Mouse (Mus musculus) left cerebral cortex, postnatal 14 days (tissue): Measurements from ENCODE around the gene Serhl. TPM values are rescaled to one million over a fixed set of nuclear protein-coding genes. Genes with fewer than 3 reads are reported as not detected.

Experiments
- DNase-seq, 2 experiments: peaks; one replicate each; pipeline ENCODE4 v3.0.0; 2021 to 2022; ENCODE audit warnings: low spot score in 2 of 2, mixed read lengths in 1 of 2
- intact Hi-C: fragments of 180-260 bp; cut with DNase I; formaldehyde crosslinking; loops from one replicate; pipeline ENCODE4 v1.15.1; 2025
- total RNA-seq, 2 experiments: library from RNA; stranded (reverse); gene quantifications; 2 replicates each; pipeline ENCODE4 v1.2.3; 2021

The Serhl gene
- total RNA-seq, 2 experiments from 2014 or later, result 8.9 to 9.9 TPM

DNA sequence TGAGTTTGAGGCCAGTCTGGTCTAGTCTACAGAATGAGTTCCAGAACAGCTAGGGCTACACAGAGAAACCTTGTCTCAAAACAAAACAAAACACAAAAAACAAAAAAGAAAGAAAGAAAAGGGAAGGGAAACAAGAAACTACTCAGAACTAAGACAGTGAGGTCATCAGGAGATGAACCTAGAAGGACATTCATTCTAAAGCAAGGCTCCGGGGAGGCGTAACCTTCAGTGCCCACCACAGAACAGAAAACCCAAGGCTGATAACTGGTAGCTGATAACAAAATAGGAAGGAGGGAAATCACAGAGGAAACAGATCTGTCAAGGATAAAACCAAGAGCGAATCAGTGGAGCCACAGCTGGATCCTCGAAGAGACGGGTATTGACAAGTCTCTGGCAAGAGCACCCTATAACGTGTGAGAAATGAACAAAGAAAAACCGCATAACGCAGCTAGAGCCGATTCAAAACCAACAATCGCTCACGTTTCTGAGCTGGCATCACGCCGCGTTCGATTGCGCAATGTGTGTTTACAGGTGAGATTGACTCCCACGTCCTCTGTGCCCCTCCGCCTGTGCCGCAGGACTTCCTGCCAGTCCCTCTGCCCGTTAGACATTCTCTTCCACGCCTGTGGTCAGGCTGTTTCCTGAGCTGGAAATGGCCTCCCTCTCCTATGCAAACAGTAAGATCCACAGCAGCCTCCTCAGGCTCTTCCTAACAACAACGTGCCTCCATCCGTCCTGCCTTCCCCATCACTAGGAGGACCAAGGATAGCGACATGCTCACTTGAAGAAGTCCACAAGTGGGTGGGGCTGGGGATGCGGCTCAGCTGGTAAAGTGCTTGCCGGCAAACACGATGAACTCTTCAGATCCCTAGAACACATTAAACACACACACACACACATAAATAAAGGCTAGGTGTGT is 13.4 kb upstream of the Serhl start:
- intact Hi-C loops, result no loop called here
- no peak for DNase-seq

GRCm38 (mm10) chr15:83083530-83083929 is 5.8 kb upstream of the Serhl start:
- peak; percentile 46 to 57 for DNase-seq
- intact Hi-C loops, result no loop called here

DNA sequence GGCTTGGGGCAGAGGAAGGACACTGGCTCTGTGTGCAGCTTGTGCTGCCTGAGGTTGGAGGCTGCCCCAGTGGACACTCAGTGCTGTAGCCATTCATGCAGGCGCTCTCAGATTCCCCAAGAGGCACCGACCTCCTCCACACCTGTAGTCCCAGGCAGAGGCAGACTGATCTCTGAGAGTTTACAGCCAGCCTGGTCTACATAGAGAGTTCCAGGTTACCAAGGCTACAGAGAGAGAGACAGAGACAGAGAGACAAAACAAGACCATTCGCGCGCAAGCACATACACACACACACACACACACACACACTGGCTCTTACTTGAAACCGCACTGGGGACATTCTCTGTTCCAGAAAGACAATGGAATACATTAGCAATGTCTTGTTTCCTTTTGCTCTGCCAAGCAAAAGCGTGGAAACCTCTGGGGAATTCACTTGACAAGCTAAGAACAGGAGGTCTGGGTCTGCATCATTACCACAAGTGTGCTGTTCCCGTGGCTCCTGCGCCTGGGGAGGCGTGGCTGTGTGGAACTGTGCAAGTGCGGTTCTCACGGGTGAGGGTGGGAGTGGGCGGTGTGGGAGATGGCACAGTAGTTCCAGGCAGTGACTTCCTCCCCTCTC is 5.2 kb upstream of the Serhl start:
- peak; percentile 38 to 82 for DNase-seq
- intact Hi-C loops, result no loop called here

GRCm38 (mm10) chr15:83085901-83086300 is 3.4 kb upstream of the Serhl start:
- DNase-seq, result peak; percentile 33 to 54
- intact Hi-C loops, result no loop called here

DNA sequence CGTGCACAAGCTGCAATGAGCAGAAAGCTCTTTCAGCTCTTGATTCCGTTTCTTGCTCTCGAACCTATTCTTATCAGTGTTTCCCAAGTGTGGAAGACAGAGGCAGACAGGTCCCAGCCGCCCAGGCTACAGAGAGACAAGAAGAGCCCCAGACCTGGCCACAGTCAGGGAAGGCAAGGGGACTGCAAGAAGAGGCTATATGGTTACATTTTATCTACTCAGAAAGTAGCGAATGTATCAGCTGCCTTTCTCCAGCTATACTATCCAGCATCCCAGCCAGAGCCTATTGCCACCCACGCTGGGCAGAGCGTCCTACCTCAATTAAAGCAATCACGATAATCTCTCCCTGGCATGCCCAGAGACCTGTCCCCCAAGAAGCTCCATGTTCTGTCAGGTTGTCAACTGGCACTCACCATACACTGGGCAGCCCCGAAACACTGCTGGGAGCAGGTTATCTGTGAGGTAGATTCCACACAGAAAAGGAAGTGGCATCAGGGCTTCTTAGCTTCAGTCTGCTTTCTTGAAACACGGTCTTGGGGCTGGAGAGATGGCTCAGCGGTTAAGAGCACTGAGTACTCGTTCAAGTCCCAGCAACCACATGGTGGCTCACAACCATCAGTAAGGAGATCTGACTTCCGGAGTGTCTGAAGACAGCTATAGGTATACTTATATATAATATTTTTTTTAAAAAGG is 2.5 kb upstream of the Serhl start:
- intact Hi-C loops, result no loop called here
- DNase-seq, result no peak

DNA sequence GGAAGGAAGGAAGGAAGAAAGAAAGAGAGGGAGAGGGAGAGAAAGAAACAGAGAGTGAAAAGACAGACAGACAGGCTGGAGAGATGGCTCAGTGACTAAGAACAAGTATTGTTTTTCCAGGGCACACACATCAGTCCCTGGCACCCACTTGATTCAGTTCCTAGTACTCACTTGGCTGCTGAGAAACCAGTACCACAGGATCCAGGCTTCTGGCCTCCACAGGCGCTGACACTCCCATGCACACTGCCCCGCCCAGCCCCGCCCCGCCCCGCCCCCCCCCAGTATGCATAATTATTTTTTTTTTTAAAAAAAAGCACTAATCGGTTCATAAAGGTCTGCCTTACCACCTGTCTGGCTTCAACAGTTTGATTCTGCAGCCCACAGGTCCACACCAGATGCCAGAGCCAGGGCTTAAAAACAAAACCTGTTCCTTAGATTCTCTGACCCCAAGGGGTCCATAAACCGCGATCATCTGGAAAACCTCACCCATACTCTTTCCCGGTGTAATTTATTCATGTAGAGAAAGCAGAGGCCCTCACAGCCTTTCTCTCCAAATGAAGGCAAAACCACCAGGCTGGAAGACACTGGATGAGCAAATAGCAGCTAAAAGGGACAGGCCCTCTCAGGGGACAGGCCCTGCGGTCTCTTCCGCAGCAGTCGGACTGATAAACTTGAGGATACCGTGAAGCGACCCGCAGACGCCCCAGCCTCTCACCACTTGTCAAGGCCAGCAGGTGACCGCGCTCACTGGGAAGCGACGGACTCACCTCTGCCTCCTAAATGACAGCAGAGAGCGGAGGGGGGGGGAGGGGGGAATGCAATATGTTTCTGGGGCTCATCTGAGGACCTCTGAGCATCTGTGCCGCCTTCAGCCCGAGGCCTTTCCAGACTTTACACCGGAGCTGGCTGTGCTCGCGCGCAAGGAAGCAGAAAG is 544 bp upstream of the Serhl start:
- intact Hi-C loops, result no loop called here
- DNase-seq, result no peak

DNA sequence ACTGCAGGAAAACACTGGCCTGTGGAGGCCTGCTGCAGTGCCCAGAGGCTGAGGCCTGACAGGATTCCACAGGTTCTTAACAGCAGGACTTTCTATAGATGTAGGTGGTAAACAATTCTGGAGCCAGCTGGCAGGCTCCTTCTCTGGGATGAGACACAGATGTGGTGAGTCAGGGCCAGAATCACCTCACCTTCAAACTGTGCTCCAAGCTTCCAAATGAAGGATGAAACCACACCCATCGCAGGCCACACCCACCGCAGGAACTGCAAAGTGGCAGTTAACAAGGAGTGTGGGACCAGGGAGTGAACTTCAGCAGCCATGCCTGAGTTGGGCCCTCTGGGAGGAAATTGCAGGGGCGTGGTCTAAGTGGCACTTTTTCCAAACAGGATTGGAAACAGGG is 1.6 kb downstream of the Serhl start:
- DNase-seq, result no peak
- intact Hi-C loops, result no loop called here

DNA sequence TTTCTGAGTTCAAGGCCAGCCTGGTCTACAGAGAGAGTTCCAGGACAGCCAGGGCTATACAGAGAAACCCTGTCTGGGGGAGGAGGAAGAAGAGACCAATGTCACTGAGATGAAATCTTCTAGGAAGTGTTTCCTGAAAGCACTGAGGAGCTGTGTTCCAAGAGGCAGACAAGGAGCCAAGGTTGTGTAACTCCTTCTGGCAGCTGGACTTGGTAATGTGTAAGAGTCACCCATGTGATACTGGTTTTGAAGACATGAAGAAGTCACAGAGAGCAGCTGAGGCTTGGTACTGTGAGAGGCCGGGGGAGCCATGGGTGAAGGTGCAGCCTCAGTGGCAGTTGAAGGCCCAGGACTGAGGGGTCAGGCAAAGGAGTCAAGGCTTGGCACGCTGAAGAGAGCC is 4.4 kb downstream of the Serhl start:
- intact Hi-C loops, result no loop called here
- no peak for DNase-seq

DNA sequence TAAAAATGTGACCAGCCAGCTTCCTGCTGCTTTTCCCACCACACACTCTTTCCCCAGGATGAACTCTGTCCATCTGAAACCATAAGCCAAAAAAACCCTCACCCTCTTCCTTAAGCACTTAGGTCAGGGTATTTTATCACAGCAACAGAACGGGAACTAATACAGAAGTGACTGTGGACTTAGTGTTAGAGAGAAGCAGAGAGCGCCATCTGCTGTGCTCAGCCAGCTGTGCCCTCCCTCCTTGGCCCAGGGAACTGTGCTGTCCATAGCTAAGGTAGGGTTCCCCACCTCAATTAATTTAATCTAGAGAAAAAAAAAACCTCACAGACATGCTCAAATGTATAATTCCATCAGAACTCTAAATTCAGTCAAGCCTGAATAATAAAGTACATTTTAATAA is 6.6 kb downstream of the Serhl start:
- intact Hi-C loops, result no loop called here
- no peak for DNase-seq

- intact Hi-C loops, result no loop called here
- peak in 1 of 2 experiments; percentile 60 for DNase-seq
These were observed 10.4 kb downstream of the Serhl start for GRCm38 (mm10) chr15:83099533-83100331.

DNA sequence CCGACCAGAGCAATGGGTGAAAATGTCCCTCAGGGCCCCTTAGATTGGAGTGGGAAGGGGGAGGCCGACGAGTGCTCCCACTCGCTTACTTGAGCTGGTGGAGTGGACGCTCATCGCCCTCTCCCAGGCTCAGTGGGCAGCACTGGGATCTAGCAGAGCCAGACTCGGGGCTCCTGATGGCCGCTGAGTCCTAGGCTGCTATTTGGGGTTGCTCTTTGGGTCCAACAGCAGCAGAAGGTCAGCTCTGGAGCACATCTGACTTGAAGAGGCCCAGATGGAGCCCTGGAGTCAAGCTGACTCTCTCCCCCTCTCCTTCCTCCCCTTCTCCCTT is 11.0 kb downstream of the Serhl start:
- intact Hi-C loops, result no loop called here

DNA sequence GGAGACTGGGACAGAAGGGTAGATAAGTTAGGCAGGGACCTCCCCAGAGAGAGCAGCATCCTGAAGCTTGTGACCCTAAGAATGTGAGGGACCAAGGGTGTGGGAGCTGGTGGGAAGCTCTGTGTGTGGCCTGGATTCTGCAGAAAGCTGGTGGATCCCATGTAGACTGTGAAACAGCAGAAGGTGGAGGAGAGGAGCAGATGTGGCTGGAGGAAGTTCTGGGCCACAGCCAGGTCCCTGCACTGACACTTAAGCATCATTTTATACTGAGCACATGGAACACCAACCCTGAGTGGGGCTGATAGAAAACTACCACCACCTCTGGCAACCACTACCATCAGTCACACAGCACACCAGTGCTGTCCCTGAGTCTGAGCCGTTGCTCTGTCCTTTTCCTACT is 13.8 kb downstream of the Serhl start:
- no peak for DNase-seq
- intact Hi-C loops, result no loop called here

More for the DNA sequence above, 11.0 kb downstream of the Serhl start:
- DNase-seq, result no peak

GRCm38 (mm10) chr15:83106426-83106825 is 17.1 kb downstream of the Serhl start:
- intact Hi-C loops, result no loop called here
- no peak for DNase-seq

- intact Hi-C loops, result no loop called here
- no peak for DNase-seq
These were observed 18.5 kb downstream of the Serhl start for GRCm38 (mm10) chr15:83107814-83108213.

- no peak for DNase-seq
- intact Hi-C loops, result no loop called here
These were observed 22.0 kb downstream of the Serhl start for GRCm38 (mm10) chr15:83111290-83111689.

DNA sequence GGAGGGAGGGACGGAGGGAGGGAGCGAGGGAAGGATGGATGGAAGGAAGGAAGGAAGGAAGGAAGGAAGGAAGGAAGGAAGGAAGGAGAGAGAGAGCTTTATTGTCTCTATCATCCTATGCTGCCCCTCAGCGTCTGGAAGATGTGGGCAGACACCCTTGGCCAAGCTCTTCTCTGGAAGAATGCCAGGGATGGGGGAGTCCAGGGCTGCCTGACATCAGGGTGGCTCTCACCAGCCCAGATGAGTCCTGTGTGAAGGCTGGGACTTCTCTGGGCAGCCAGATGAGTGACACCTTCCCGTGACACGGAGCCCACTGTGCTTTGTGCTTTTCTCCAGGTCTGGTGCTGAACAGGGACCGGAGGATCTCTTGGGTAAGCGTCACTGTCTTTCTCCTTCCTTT is 22.6 kb downstream of the Serhl start:
- intact Hi-C loops, result no loop called here
- no peak for DNase-seq

- intact Hi-C loops, result no loop called here
- peak; percentile 67 to 72 for DNase-seq
These were observed 23.6 kb downstream of the Serhl start for GRCm38 (mm10) chr15:83112898-83113297.

GRCm38 (mm10) chr15:83114106-83114505 is 24.8 kb downstream of the Serhl start:
- intact Hi-C loops, result no loop called here
- DNase-seq, result no peak

- DNase-seq, result no peak
- intact Hi-C loops, result no loop called here
These were observed 25.8 kb downstream of the Serhl start for GRCm38 (mm10) chr15:83115071-83115470.
